Mouse (Mus musculus): ENCODE results near the gene Grin3b. TPM values are rescaled to one million over a fixed set of nuclear protein-coding genes. Genes with fewer than 3 reads are reported as not detected.

Gene Grin3b
- polyA plus RNA-seq, 2 experiments, result 0.23 to 0.72 TPM

- no peak for TF ChIP-seq POLR2A (IDR thresholded peaks at IDR 0.05; ENCODE audit: borderline replicate concordance, extremely low read depth, insufficient read depth, insufficient read length)
- ATAC-seq (ENCODE audit: low FRiP score, low read depth) (no peak), DNase-seq (ENCODE audit: low spot score) (no peak)
- Histone ChIP-seq H3K4me1 (ENCODE audit: control insufficient read depth, insufficient read depth, low read length) (peaks cover 10% of the 10 kb centered on the region), H3K4me3 (replicated peaks; ENCODE audit: low read length) (no peak overlapping the region), H3K36me3 (ENCODE audit: control insufficient read depth, insufficient read depth, low read length) (no peaks in the 10 kb centered on the region), H3K27ac (replicated peaks; ENCODE audit: low read depth, low read length) (no peak overlapping the region), H3K9ac (ENCODE audit: low read depth, low read length, severe bottlenecking) (no peak overlapping the region), H3K27me3 (ENCODE audit: control insufficient read depth, insufficient read depth, low read length) (peaks cover 31% of the 10 kb centered on the region), H3K9me3 (ENCODE audit: control insufficient read depth, low read length) (no peaks in the 10 kb centered on the region), H3K4me2 (replicated peaks; ENCODE audit: low read depth, low read length, severe bottlenecking) (no peak overlapping the region)
- 82% methylated on average over 14 of the region's 14 CpGs for WGBS
Observed at GRCm38 (mm10) chr10:80017771-80018170, 47.3 kb downstream of the Grin3b start.

GRCm38 (mm10) chr10:80018739-80019297, 48.3 kb downstream of the Grin3b start:
- Histone ChIP-seq H3K9me3 (ENCODE audit: control insufficient read depth, low read length) (no peaks in the 10 kb centered on the region), H3K36me3 (ENCODE audit: control insufficient read depth, insufficient read depth, low read length) (no peaks in the 10 kb centered on the region), H3K9ac (ENCODE audit: low read depth, low read length, severe bottlenecking) (no peak overlapping the region), H3K4me1 (ENCODE audit: control insufficient read depth, insufficient read depth, low read length) (peaks cover 10% of the 10 kb centered on the region), H3K4me3 (replicated peaks; ENCODE audit: low read length) (no peak overlapping the region; the same call in 1 of the 2 replicates), H3K27me3 (ENCODE audit: control insufficient read depth, insufficient read depth, low read length) (peaks cover 21% of the 10 kb centered on the region), H3K27ac (replicated peaks; ENCODE audit: low read depth, low read length) (no peak overlapping the region), H3K4me2 (replicated peaks; ENCODE audit: low read depth, low read length, severe bottlenecking) (0 out of 2 replicates have a peak overlapping the region, but pooled peaks have one; percentile 5)
- TF ChIP-seq POLR2A (IDR thresholded peaks at IDR 0.05; ENCODE audit: borderline replicate concordance, extremely low read depth, insufficient read depth, insufficient read length), result no peak
- no peak for ATAC-seq (ENCODE audit: low FRiP score, low read depth)
- no peak for DNase-seq (ENCODE audit: low spot score)
- 8% methylated on average over 14 of the region's 15 CpGs for WGBS

GRCm38 (mm10) chr10:80019471-80020131, 49.1 kb downstream of the Grin3b start:
- 4% methylated on average over 20 of the region's 20 CpGs for WGBS
- H3K4me3 ChIP-seq (replicated peaks; ENCODE audit: low read length), result peak overlapping the region; percentile 22
- no peak for TF ChIP-seq POLR2A (IDR thresholded peaks at IDR 0.05; ENCODE audit: borderline replicate concordance, extremely low read depth, insufficient read depth, insufficient read length)
- H3K27me3 ChIP-seq (ENCODE audit: control insufficient read depth, insufficient read depth, low read length), result peaks cover 13% of the 10 kb centered on the region
- H3K9me3 ChIP-seq (ENCODE audit: control insufficient read depth, low read length), result no peaks in the 10 kb centered on the region
- ATAC-seq (ENCODE audit: low FRiP score, low read depth) (peak; percentile 53), DNase-seq (ENCODE audit: low spot score) (no peak)
- peaks cover 10% of the 10 kb centered on the region for H3K4me1 ChIP-seq (ENCODE audit: control insufficient read depth, insufficient read depth, low read length)
- peak overlapping the region; percentile 50 for H3K9ac ChIP-seq (ENCODE audit: low read depth, low read length, severe bottlenecking)
- no peak overlapping the region for H3K27ac ChIP-seq (replicated peaks; ENCODE audit: low read depth, low read length)
- H3K4me2 ChIP-seq (replicated peaks; ENCODE audit: low read depth, low read length, severe bottlenecking), result peak overlapping the region; percentile 41
- H3K36me3 ChIP-seq (ENCODE audit: control insufficient read depth, insufficient read depth, low read length), result no peaks in the 10 kb centered on the region

- DNase-seq (ENCODE audit: low spot score) (no peak), ATAC-seq (ENCODE audit: low FRiP score, low read depth) (no peak)
- H3K4me2 ChIP-seq (replicated peaks; ENCODE audit: low read depth, low read length, severe bottlenecking), result peak overlapping the region; percentile 41
- no peaks in the 10 kb centered on the region for H3K9me3 ChIP-seq (ENCODE audit: control insufficient read depth, low read length)
- H3K9ac ChIP-seq (ENCODE audit: low read depth, low read length, severe bottlenecking), result peak overlapping the region; percentile 50
- peaks cover 7% of the 10 kb centered on the region for H3K27me3 ChIP-seq (ENCODE audit: control insufficient read depth, insufficient read depth, low read length)
- H3K27ac ChIP-seq (replicated peaks; ENCODE audit: low read depth, low read length), result no peak overlapping the region
- no peak for TF ChIP-seq POLR2A (IDR thresholded peaks at IDR 0.05; ENCODE audit: borderline replicate concordance, extremely low read depth, insufficient read depth, insufficient read length)
- no peaks in the 10 kb centered on the region for H3K36me3 ChIP-seq (ENCODE audit: control insufficient read depth, insufficient read depth, low read length)
- peak overlapping the region; percentile 22 for H3K4me3 ChIP-seq (replicated peaks; ENCODE audit: low read length)
- peaks cover 10% of the 10 kb centered on the region for H3K4me1 ChIP-seq (ENCODE audit: control insufficient read depth, insufficient read depth, low read length)
- 27% methylated on average over 11 of the region's 11 CpGs for WGBS
Observed at GRCm38 (mm10) chr10:80020191-80020590, 49.7 kb downstream of the Grin3b start.

GRCm38 (mm10) chr10:80020603-80021319, 50.2 kb downstream of the Grin3b start:
- Histone ChIP-seq H3K27me3 (ENCODE audit: control insufficient read depth, insufficient read depth, low read length) (peaks cover 3% of the 10 kb centered on the region), H3K4me1 (ENCODE audit: control insufficient read depth, insufficient read depth, low read length) (peaks cover 10% of the 10 kb centered on the region), H3K27ac (replicated peaks; ENCODE audit: low read depth, low read length) (no peak overlapping the region), H3K9me3 (ENCODE audit: control insufficient read depth, low read length) (no peaks in the 10 kb centered on the region), H3K36me3 (ENCODE audit: control insufficient read depth, insufficient read depth, low read length) (no peaks in the 10 kb centered on the region), H3K9ac (ENCODE audit: low read depth, low read length, severe bottlenecking) (no peak overlapping the region), H3K4me2 (replicated peaks; ENCODE audit: low read depth, low read length, severe bottlenecking) (no peak overlapping the region), H3K4me3 (replicated peaks; ENCODE audit: low read length) (no peak overlapping the region)
- no peak for DNase-seq (ENCODE audit: low spot score)
- 84% methylated on average over 18 of the region's 18 CpGs for WGBS
- TF ChIP-seq POLR2A (IDR thresholded peaks at IDR 0.05; ENCODE audit: borderline replicate concordance, extremely low read depth, insufficient read depth, insufficient read length), result no peak
- no peak for ATAC-seq (ENCODE audit: low FRiP score, low read depth)

Measured in limb, embryonic 14.5 days (tissue).